Mouse (Mus musculus) kidney, adult 2 months (tissue): ENCODE data around the gene Sla2.

Source experiments
- CTCF ChIP-seq: fragments of 200-500 bp; conservative IDR thresholded peaks from 2 replicates; pipeline ENCODE4 v1.5.1; 2011; ENCODE audit warnings: low read depth, mild to moderate bottlenecking, control low read depth, low read length, moderate library complexity, mixed read lengths; ENCODE audit not compliant: insufficient read depth, insufficient read length
- POLR2A ChIP-seq: fragments of 200-500 bp; IDR thresholded peaks from one replicate; pipeline ENCODE4 v1.6.1; 2011; ENCODE audit warnings: low read depth, low read length, control low read depth

DNA sequence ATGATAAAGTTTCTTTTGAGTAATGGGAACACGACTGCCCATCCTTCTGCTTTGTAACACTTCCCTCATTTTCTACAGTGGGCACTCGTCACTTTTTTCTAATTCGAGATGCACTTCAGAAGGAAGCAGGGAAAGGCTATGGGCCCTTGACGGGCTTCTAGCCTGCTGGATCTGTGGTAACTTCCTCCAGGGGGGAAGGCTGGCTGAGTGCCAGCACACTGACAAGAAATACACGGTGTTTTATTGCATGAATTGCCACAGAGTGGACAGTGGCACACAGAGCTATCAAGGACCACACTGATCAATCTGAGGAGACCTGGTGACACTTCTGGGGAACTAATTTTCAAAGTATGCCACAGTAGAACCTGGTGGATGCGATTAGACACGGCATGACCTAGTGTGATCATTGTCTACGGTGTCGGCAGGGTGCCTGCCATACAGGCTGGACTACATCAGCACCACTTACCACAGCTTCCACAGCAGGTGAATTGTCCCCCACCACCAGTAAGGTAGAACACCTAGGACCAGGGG, 9.5 kb upstream of the Sla2 start:
- TF ChIP-seq POLR2A (no peak), CTCF (no peak)
